Mouse (Mus musculus) gastrocnemius, adult 8-10 months (tissue): Measurements from ENCODE around the gene Lrrfip1. TPM values are rescaled to one million over a fixed set of nuclear protein-coding genes. Genes with fewer than 3 reads are reported as not detected.
A peak's percentile ranks its signal among the peaks of the same experiment; 100 is the strongest.

Experiments used
- DNase-seq, 2 experiments: peaks; one replicate each; pipeline ENCODE4 v3.0.0; 2022; ENCODE audit warnings: low spot score in 2 of 2
- total RNA-seq, 4 experiments: library from RNA; stranded (reverse); gene quantifications; 2 replicates each; pipeline ENCODE4 v1.2.4; 2022

Lrrfip1 gene
- total RNA-seq, 4 experiments from 2014 or later = 104 to 126 (median 123) TPM

- DNase-seq = no peak
These were observed 57.2 kb downstream of the Lrrfip1 start for GRCm38 (mm10) chr1:91055744-91056143.

GRCm38 (mm10) chr1:91056416-91056815 lies 57.9 kb downstream of the Lrrfip1 start:
- no peak for DNase-seq

DNA sequence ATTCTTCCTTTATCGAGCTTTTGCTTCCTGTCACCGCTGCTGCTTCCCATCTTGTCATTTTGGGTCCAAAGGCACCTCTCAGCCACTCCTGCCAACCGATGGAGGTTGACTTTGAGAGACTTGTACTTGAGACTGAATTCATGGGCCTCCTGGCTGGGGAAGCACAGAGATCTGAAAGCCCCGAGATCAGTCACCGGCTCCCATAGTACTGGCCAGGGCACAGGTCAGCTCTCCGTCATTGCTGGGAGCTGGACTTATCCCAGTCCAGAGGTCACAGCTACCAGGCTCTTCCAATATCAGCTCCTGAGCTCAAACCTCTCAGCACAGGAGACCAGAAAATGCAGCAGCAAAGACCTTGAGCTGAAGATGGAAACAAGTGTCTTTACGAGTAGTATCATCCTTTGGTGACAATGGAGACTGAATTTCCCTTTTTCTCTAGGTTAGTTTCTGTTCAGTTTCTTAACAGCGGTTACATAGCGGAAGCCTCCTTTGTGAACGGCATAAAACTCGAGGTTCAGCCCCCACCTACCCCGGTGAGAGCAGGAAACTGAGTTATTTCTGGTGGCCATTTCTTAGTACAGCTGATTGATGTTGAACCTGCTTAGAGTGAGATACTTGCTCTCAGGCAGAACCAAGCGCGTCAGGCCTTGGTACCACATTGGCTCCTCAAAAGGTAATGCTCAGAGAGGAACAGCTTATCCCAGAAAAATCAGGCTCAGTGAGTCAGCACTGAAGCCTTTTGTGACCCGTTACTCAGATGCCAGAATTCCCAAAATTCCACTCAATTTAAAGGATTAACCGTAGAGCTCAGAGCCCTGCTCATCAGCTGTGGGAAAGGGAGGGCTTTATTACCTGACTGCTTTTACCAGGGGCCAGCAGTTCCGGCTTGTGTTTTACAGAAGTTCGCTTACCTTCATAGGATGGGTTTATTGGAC lies 59.0 kb downstream of the Lrrfip1 start:
- no peak for DNase-seq

DNA sequence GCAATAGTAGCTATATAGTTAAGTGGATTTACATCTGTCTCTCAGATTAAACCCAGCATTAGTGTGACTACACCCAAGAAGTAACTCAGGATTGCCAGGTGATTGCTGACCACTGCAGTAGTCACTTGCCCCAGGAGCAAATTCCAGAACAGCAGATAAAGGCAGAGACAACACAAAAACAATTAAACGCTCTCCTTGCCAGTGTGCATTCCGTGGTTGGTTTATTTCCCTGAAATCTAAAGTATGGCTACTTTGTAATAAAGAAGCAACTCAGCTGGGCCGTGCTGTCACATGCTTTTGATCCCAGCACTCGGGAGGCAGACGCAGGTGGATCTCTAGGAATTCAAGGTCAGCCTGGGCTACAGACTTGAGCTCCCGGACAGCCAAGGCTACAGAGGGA lies 59.7 kb downstream of the Lrrfip1 start:
- no peak for DNase-seq

GRCm38 (mm10) chr1:91059792-91060604 lies 61.5 kb downstream of the Lrrfip1 start:
- DNase-seq = no peak

- no peak for DNase-seq
These were observed 62.6 kb downstream of the Lrrfip1 start for GRCm38 (mm10) chr1:91061105-91061504.

DNA sequence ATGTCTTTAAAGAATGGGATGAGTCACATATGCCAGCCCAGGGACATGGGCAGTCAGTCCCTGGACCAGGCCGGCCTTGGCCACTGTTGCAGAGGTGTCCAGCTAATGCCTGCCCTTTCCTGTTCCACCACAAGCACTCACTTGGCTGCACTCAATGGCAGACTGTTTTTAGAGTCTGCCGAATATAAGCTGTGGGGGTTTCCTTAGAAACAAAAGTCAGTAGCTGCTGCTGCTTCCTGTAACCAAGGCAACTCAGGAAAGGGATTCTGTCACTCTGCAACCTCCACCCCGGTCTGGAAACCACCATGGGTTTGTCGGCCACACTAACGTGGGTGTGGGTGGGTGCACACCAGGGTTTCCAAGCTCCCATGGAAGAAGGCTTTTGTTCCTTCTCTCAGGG lies 63.8 kb downstream of the Lrrfip1 start:
- no peak for DNase-seq

DNA sequence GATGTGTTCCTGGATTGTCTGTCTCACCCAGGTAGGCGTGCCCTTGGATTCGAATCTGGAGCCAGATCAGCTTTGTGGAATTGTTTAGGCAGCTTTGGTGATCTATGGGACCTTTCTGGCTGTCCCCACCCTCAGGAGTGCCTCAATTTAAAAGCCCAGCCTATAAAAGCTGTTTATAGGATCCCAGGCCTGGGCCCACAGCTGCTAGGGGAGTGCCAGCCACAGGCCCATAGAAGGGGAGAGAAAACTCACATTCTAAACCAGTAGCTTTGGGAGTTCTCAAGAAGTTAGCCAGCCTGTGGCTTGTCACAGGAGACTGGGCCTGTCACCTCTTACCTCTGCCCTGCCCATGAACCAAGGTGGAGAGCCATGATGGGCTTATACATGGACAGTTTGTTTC lies 65.5 kb downstream of the Lrrfip1 start:
- no peak for DNase-seq

DNA sequence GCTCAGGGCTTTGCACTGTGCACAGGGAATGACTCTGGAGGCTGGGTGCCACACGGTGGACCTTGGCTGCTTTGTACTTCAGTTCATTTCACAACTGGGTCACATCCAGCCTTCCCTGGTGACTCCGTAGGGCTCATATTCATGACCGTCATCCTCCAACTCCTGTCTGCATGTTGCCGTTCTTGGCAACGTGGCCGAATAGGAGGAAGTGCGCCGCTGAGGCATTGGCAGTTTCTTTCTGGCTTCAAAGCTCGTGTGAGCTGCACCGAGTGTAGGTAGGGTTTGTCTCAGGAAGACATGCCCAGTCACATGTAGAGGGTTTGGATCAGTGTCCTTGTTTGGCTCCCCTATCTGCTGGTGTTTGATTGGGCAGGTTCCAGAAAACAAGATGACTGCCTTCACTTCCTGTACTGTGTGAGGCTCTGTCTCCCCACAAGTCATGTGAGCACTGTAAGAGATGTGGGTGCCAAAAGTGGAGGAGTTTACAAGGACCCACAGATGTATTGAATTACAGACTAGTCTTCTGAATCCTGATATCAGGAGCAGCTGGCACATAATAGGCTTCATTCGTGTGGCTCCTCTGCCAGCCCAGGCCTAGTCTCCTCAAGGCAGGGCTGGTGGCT lies 66.5 kb downstream of the Lrrfip1 start:
- DNase-seq = peak in 1 of 2 experiments; percentile 65

DNA sequence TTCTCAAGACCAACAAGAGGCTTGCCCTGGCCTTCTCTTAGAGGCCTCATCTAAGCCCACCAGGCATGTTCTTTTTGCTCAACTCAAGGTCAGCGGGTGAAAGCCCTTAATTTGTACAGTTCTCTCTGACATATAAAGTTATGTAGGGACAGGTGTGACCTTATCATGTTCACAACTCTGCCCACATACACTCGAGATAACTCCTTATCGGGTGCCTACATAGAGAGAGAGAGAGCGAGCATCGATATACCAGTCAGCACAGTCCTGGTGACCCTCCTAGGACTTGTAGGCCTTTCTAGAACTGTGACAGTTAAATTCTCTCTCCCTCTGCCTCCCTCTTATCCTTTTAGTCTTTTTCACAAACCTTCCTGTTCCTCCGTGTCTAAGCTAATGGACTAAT lies 67.5 kb downstream of the Lrrfip1 start:
- no peak for DNase-seq

GRCm38 (mm10) chr1:91066599-91066998 lies 68.1 kb downstream of the Lrrfip1 start:
- no peak for DNase-seq

- DNase-seq = no peak
These were observed 69.2 kb downstream of the Lrrfip1 start for GRCm38 (mm10) chr1:91067716-91068115.

GRCm38 (mm10) chr1:91069575-91069974 lies 71.0 kb downstream of the Lrrfip1 start:
- DNase-seq = no peak

DNA sequence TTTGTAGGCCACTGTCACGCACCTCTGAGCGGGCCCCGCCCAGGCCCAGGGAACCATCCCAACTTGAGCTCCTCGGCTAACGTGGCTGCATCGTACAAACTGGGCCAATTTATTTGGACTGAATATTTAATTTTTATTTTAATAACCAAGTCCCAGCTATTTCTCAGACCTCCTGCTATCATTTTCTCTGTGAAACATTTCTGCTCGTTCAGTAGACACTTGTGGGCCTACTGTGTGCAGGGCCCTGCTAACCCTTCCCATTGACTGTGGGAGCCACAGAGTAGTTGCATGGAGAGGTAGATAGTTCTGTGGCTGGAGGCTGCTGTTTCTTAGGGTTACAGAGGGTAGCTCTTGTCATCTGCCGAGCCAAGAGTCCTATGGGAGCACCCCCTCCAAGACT lies 72.0 kb downstream of the Lrrfip1 start:
- no peak for DNase-seq

DNA sequence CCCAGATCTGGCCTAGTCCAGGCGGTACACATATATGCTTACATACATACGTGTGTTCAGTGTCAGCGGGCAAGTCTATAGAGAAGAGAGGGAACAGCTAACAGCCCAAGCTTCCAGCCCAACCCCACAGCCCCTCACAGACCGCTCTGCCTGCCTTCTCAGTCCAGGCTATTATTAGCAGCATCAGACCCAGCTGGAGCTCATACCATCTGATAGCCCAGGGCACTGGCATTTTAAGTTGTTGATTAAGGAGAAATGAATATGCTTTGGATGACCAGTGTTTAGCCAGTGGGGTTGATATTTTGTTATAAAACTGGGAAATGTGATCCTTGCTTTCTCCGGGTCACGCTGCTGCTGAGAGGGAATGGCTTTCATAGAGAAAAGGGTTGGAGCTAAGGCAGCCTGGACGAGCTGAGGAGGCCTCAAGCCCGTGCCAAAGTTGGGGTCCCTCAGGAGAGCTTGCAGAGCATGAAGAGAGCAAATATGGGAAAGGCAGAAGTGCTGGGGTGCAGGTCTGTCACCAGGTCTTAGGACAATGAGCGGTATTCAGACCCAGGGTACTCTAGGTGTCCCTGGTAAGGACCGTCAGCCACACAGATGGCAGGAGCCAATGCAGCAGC lies 73.2 kb downstream of the Lrrfip1 start:
- peak in 1 of 2 experiments; percentile 53 for DNase-seq

DNA sequence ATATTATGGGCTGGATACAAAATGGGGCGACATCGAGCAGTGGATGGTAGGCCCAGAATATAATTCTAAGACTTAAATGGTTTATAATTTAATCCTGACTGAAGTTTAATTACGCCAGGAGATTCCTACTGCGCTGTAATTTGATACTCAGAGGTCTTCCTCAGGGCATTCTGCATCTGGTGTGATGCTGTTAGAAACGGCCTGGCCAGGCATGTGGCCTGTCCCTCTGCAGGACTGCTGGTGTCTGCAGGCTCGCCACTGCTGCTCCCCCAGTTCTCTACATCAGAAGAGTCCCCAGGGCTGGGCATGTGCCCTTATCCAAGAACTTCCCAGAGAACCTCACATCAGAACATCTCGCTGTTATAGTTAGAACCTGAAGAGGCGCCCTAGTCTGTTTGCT lies 78.4 kb downstream of the Lrrfip1 start:
- no peak for DNase-seq

GRCm38 (mm10) chr1:91077456-91077855 lies 78.9 kb downstream of the Lrrfip1 start:
- DNase-seq = peak in 1 of 2 experiments; percentile 25

GRCm38 (mm10) chr1:91077980-91078379 lies 79.4 kb downstream of the Lrrfip1 start:
- no peak for DNase-seq

- no peak for DNase-seq
These were observed 81.3 kb downstream of the Lrrfip1 start for GRCm38 (mm10) chr1:91079740-91080422.

GRCm38 (mm10) chr1:91080423-91080749 lies 81.8 kb downstream of the Lrrfip1 start:
- DNase-seq = no peak

DNA sequence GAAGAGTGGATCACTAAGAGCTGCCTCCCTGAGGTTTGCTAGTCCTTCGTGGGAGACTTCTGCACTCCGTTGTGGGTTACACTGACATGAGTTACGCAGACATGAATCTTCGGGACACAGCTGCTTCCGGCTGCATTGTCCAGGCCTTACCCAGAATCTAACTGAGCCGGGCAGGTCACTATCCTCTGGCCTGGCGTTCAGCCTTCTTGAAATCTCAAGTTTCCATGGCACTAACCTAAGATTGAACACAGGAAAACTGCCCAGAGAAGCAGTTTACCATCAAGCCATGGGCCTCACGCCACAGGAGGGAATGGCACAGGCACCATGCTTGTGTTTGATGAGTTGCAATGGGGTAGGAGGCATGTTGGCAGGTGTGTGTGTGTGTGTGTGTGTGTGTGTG lies 85.8 kb downstream of the Lrrfip1 start:
- peak in 1 of 2 experiments; percentile 55 for DNase-seq
